10 mouse cellular contexts compared by ENCODE assay signal in the genomic region with DNA sequence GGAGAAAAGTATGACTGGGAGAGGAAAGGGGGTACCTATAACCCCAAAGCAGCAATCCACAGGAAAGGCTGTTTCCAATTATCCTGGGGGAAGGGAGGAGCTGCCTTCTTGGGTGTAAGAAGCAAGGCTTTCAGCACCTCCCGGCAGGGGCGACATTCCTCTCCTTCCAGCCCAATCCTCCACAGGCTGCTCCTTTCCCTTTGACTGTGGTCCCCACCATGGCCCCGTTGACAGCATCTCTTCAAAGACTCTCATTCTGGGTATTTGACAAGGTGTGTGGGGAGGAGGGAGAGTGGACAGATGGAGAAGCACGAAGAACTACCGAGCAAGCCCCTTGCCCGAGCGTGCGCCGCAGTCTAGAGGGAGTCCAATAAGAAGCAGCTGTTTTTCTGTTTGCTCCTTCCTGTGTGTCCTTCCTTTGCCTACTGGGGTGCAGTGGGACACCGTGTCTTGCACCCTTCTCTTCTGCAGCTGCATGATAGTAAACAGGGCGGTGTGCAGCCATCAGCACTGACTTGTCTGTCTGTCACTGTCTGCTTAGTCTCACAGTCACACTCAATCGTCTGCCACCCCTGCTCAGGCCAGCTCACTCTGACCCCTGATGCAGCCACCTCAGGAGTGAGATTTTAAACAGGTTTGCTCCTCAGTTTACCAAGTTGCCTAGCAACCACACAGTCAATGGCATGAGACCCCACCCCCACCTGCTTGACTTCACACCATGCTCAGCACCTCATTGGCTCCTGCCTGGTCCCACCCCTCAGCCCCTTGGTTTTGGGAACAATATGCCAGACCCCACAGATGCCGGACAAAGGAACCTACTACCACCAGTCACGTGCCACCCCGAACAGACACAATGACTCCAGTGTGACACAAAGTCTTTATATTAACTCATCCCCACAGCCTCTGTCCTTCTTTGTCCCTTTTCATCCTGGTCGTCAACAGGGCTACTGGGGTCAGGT. TPM values are rescaled to one million over a fixed set of nuclear protein-coding genes. Genes with fewer than 3 reads are reported as not detected.
DNase-seq lines count a peak whose midpoint lies in the region; ATAC-seq and TF ChIP-seq lines count a peak whose summit lies in the region.
"Had no signal": no experiment of that assay in that cellular context is flagged by ENCODE, and none has a peak within 500 bp of the region (broad histone marks: within the 10 kb centered on the region; RNA-seq: fewer than 3 reads in every experiment).

No protein-coding gene starts in this region.

- no peak for DNase-seq in kidney, adult 2 months
- peak; percentile 81 for DNase-seq in embryo, embryonic 10 days (ENCODE audit: low spot score)
- no peak for DNase-seq in spleen, adult 12 weeks (ENCODE audit: low spot score)
- DNase-seq in adrenal gland, postnatal 25 days: no peak
- DNase-seq in ovary, postnatal 36 days (ENCODE audit: low spot score): no peak
- DNase-seq: cerebellum, adult 9-10 months had no signal

- H3K4me1 ChIP-seq in kidney, embryonic 15.5 days: peaks cover 48% of the 10 kb centered on the region
- H3K4me1 ChIP-seq in kidney, adult 2 months (ENCODE audit: control insufficient read depth, insufficient read depth, low read length): no peaks in the 10 kb centered on the region; the same call in 1 of the 2 replicates
- H3K4me1 ChIP-seq in hindbrain, embryonic 12.5 days: peaks cover 62% of the 10 kb centered on the region
- H3K4me1 ChIP-seq in midbrain, embryonic 16.5 days (ENCODE audit: control insufficient read depth, insufficient read depth, low read length): peaks cover 41% of the 10 kb centered on the region

- peaks cover 46% of the 10 kb centered on the region for H3K36me3 ChIP-seq in kidney, embryonic 15.5 days
- H3K36me3 ChIP-seq in kidney, adult 2 months (ENCODE audit: control insufficient read depth, insufficient read depth, low read length): peaks cover 1% of the 10 kb centered on the region; the same call in 1 of the 2 replicates
- peaks cover 35% of the 10 kb centered on the region for H3K36me3 ChIP-seq in hindbrain, embryonic 12.5 days
- H3K36me3 ChIP-seq in midbrain, embryonic 16.5 days (ENCODE audit: control insufficient read depth, insufficient read depth, low read length): no peaks in the 10 kb centered on the region

- no peak for ATAC-seq in kidney, embryonic 15.5 days (replicated peaks; ENCODE audit: low FRiP score)
- ATAC-seq in hindbrain, embryonic 12.5 days (ENCODE audit: low FRiP score): peak; percentile 51; the same call in 1 of the 2 replicates
- peak; percentile 79 for ATAC-seq in midbrain, embryonic 16.5 days
- ATAC-seq: inflammation-experienced regulatory T-cells, adult 6 months had no signal

- peaks cover 8% of the 10 kb centered on the region for H3K27me3 ChIP-seq in kidney, embryonic 15.5 days
- 0 out of 2 replicates have a peak, but pooled peaks cover 1% of the 10 kb centered on the region for H3K27me3 ChIP-seq in kidney, adult 2 months (replicated peaks; ENCODE audit: control insufficient read depth, insufficient read depth, low read length)
- H3K27me3 ChIP-seq in hindbrain, embryonic 12.5 days: 0 out of 2 replicates have a peak, but pooled peaks cover 5% of the 10 kb centered on the region
- no peaks in the 10 kb centered on the region for H3K27me3 ChIP-seq in midbrain, embryonic 16.5 days (ENCODE audit: control insufficient read depth, insufficient read depth, low read depth, low read length)

- TF ChIP-seq POLR2A in kidney, adult 2 months (IDR thresholded peaks at IDR 0.05; ENCODE audit: low read depth, low read length): no peak

- H3K4me2 ChIP-seq in kidney, embryonic 15.5 days: peak overlapping the region; percentile 98
- H3K4me2 ChIP-seq in hindbrain, embryonic 12.5 days (replicated peaks): peak overlapping the region; percentile 95
- H3K4me2 ChIP-seq in midbrain, embryonic 16.5 days (ENCODE audit: low read length): peak overlapping the region; percentile 87

- WGBS in kidney, embryonic 15.5 days: 43% methylated on average over 16 of the region's 16 CpGs
- 76% methylated on average over 16 of the region's 16 CpGs for WGBS in kidney, adult 2 months
- 9% methylated on average over 16 of the region's 16 CpGs for WGBS in hindbrain, embryonic 12.5 days
- 12% methylated on average over 16 of the region's 16 CpGs for WGBS in midbrain, embryonic 16.5 days

- H3K9ac ChIP-seq in kidney, embryonic 15.5 days: peak overlapping the region; percentile 85; the same call in 1 of the 2 replicates
- H3K9ac ChIP-seq in hindbrain, embryonic 12.5 days: peak overlapping the region; percentile 99
- peak overlapping the region; percentile 98 for H3K9ac ChIP-seq in midbrain, embryonic 16.5 days (ENCODE audit: low read depth, low read length)

- H3K9me3 ChIP-seq in kidney, embryonic 15.5 days (replicated peaks): no peaks in the 10 kb centered on the region
- no peaks in the 10 kb centered on the region for H3K9me3 ChIP-seq in hindbrain, embryonic 12.5 days (replicated peaks)
- H3K9me3 ChIP-seq in midbrain, embryonic 16.5 days (replicated peaks; ENCODE audit: control insufficient read depth, low read length, poor library complexity, severe bottlenecking): no peaks in the 10 kb centered on the region

- no peak for TF ChIP-seq CTCF in kidney, adult 2 months (conservative IDR thresholded peaks at IDR 0.05; ENCODE audit: insufficient read depth, insufficient read length, low read depth, low read length)

- peak overlapping the region; percentile 63 for H3K4me3 ChIP-seq in kidney, embryonic 15.5 days (replicated peaks)
- H3K4me3 ChIP-seq in kidney, adult 2 months (ENCODE audit: insufficient read depth, low read depth, low read length): no peak overlapping the region
- peak overlapping the region; percentile 81; the same call in 1 of the 2 replicates for H3K4me3 ChIP-seq in hindbrain, embryonic 12.5 days
- peak overlapping the region; percentile 83 for H3K4me3 ChIP-seq in midbrain, embryonic 16.5 days (ENCODE audit: low read depth, low read length)

- H3K27ac ChIP-seq in kidney, embryonic 15.5 days: no peak overlapping the region
- H3K27ac ChIP-seq in kidney, adult 2 months (ENCODE audit: insufficient read depth, low read depth, low read length): no peak overlapping the region
- peak overlapping the region; percentile 92 for H3K27ac ChIP-seq in hindbrain, embryonic 12.5 days
- peak overlapping the region; percentile 92 for H3K27ac ChIP-seq in midbrain, embryonic 16.5 days (ENCODE audit: low read length)

RNA-seq across cellular contexts. Expression of gene Efnb3, which starts 1.2 kb away (rescaled TPM):
- 11.9 and 14.3 TPM in 2 replicates for polyA plus RNA-seq in kidney, embryonic 15.5 days (2015; fragmentation: Nextera tagmentation; extraction: Ambion mirVana)
- 0.81 and 0.84 TPM in 2 replicates for polyA plus RNA-seq in kidney, adult 2 months (2012; rRNA removed)
- polyA plus RNA-seq in hindbrain, embryonic 12.5 days (2016; fragmentation: Nextera tagmentation; extraction: Ambion mirVana): 95.7 and 106 TPM in 2 replicates
- 165 and 178 TPM in 2 replicates for polyA plus RNA-seq in midbrain, embryonic 16.5 days (2015; fragmentation: Nextera tagmentation; extraction: Ambion mirVana)
- total RNA-seq in adrenal gland, postnatal 25 days (2021): 0.38 and 1.5 TPM in 2 replicates

RNA-seq across cellular contexts. Expression of gene Dnah2, which starts 12.3 kb away (rescaled TPM):
- 0.73 and 0.87 TPM in 2 replicates for polyA plus RNA-seq in kidney, embryonic 15.5 days (2015; fragmentation: Nextera tagmentation; extraction: Ambion mirVana)
- 0.50 and 0.73 TPM in 2 replicates for polyA plus RNA-seq in kidney, adult 2 months (2012; rRNA removed)
- 1.4 and 2.5 TPM in 2 replicates for polyA plus RNA-seq in hindbrain, embryonic 12.5 days (2016; fragmentation: Nextera tagmentation; extraction: Ambion mirVana)
- 4.4 and 5.1 TPM in 2 replicates for polyA plus RNA-seq in midbrain, embryonic 16.5 days (2015; fragmentation: Nextera tagmentation; extraction: Ambion mirVana)
- total RNA-seq in adrenal gland, postnatal 25 days (2021): 0.05 and 0.76 TPM in 2 replicates

RNA-seq across cellular contexts. Expression of gene Wrap53, which starts 18.9 kb away (rescaled TPM):
- 26.6 and 27.9 TPM in 2 replicates for polyA plus RNA-seq in kidney, embryonic 15.5 days (2015; fragmentation: Nextera tagmentation; extraction: Ambion mirVana)
- 19.8 and 20.7 TPM in 2 replicates for polyA plus RNA-seq in kidney, adult 2 months (2012; rRNA removed)
- 29.7 and 29.9 TPM in 2 replicates for polyA plus RNA-seq in hindbrain, embryonic 12.5 days (2016; fragmentation: Nextera tagmentation; extraction: Ambion mirVana)
- 19.2 and 20.9 TPM in 2 replicates for polyA plus RNA-seq in midbrain, embryonic 16.5 days (2015; fragmentation: Nextera tagmentation; extraction: Ambion mirVana)
- 12.5 and 12.9 TPM in 2 replicates for total RNA-seq in adrenal gland, postnatal 25 days (2021)

RNA-seq across cellular contexts. Expression of gene Trp53, which starts 19.0 kb away (rescaled TPM):
- polyA plus RNA-seq in kidney, embryonic 15.5 days (2015; fragmentation: Nextera tagmentation; extraction: Ambion mirVana): 175 and 195 TPM in 2 replicates
- polyA plus RNA-seq in kidney, adult 2 months (2012; rRNA removed): 48.5 and 55.0 TPM in 2 replicates
- polyA plus RNA-seq in hindbrain, embryonic 12.5 days (2016; fragmentation: Nextera tagmentation; extraction: Ambion mirVana): 105 and 109 TPM in 2 replicates
- polyA plus RNA-seq in midbrain, embryonic 16.5 days (2015; fragmentation: Nextera tagmentation; extraction: Ambion mirVana): 48.9 and 57.3 TPM in 2 replicates
- total RNA-seq in adrenal gland, postnatal 25 days (2021): 74.1 and 81.7 TPM in 2 replicates

RNA-seq across cellular contexts. Expression of gene Atp1b2, which starts 44.6 kb away (rescaled TPM):
- 11.2 and 13.5 TPM in 2 replicates for polyA plus RNA-seq in kidney, embryonic 15.5 days (2015; fragmentation: Nextera tagmentation; extraction: Ambion mirVana)
- polyA plus RNA-seq in kidney, adult 2 months (2012; rRNA removed): 20.0 and 22.5 TPM in 2 replicates
- 12.1 and 18.5 TPM in 2 replicates for polyA plus RNA-seq in hindbrain, embryonic 12.5 days (2016; fragmentation: Nextera tagmentation; extraction: Ambion mirVana)
- polyA plus RNA-seq in midbrain, embryonic 16.5 days (2015; fragmentation: Nextera tagmentation; extraction: Ambion mirVana): 65.8 and 95.2 TPM in 2 replicates
- 34.0 and 38.0 TPM in 2 replicates for total RNA-seq in adrenal gland, postnatal 25 days (2021)

Comparison
In these comparisons a context has a peak if more than half of its experiments do, and no peak if none do; other contexts are left out.
1. H3K27ac ChIP-seq: peak in hindbrain, embryonic 12.5 days (single experiment) and midbrain, embryonic 16.5 days (single experiment); none in kidney, embryonic 15.5 days (single experiment) and kidney, adult 2 months (single experiment).
2. Peak in every context shown above with its lines, with median percentiles within 50 percentile points of each other: H3K4me2 ChIP-seq and H3K9ac ChIP-seq.